Mouse (Mus musculus) adrenal gland, adult (tissue): Measurements from ENCODE around the gene Per1.

ENCODE experiments used
- DNase-seq, 2 experiments: peaks; one replicate each; pipeline ENCODE4 v3.0.0; 2022 to 2023; ENCODE audit warnings: low spot score in 1 of 2; ENCODE audit not compliant: inconsistent age in 2 of 2

The Per1 gene

GRCm38 (mm10) chr11:69080102-69080854 is 14.7 kb upstream of the Per1 start:
- DNase-seq, result peak in 1 of 2 experiments; percentile 36

GRCm38 (mm10) chr11:69080855-69081222 is 14.2 kb upstream of the Per1 start:
- DNase-seq, result peak; percentile 11 to 46

GRCm38 (mm10) chr11:69081613-69082012 is 13.4 kb upstream of the Per1 start:
- DNase-seq, result no peak

GRCm38 (mm10) chr11:69085608-69086007 is 9.4 kb upstream of the Per1 start:
- no peak for DNase-seq

GRCm38 (mm10) chr11:69086390-69086789 is 8.6 kb upstream of the Per1 start:
- no peak for DNase-seq

- DNase-seq, result no peak
Measured at GRCm38 (mm10) chr11:69087082-69087481, 7.9 kb upstream of the Per1 start.

GRCm38 (mm10) chr11:69087597-69087996 is 7.4 kb upstream of the Per1 start:
- DNase-seq, result no peak

GRCm38 (mm10) chr11:69088103-69088855 is 6.7 kb upstream of the Per1 start, which contains the start of gene Vamp2:
Gene Vamp2 (plus strand): TSS chr11:69088490.
- DNase-seq, result peak; percentile 93 to 96

- DNase-seq, result peak; percentile 58 to 84
Measured at GRCm38 (mm10) chr11:69088856-69089615, 6.0 kb upstream of the Per1 start.

GRCm38 (mm10) chr11:69089616-69090290 is 5.3 kb upstream of the Per1 start:
- peak; percentile 67 to 89 for DNase-seq

- DNase-seq, result peak in 1 of 2 experiments; percentile 16
Measured at GRCm38 (mm10) chr11:69090367-69090766, 4.7 kb upstream of the Per1 start.

GRCm38 (mm10) chr11:69091566-69092385 is 3.2 kb upstream of the Per1 start:
- DNase-seq, result peak; percentile 30 to 54

GRCm38 (mm10) chr11:69092386-69092751 is 2.6 kb upstream of the Per1 start:
- peak; percentile 89 to 97 for DNase-seq

GRCm38 (mm10) chr11:69092871-69093270 is 2.1 kb upstream of the Per1 start:
- peak in 1 of 2 experiments; percentile 15 for DNase-seq

- peak; percentile 29 to 68 for DNase-seq
Measured at GRCm38 (mm10) chr11:69093856-69094255, 1.2 kb upstream of the Per1 start.

- DNase-seq, result peak; percentile 63 to 88
Measured at GRCm38 (mm10) chr11:69095511-69096231, 654 bp downstream of the Per1 start.

- DNase-seq, result no peak
Measured at GRCm38 (mm10) chr11:69096360-69096986, 1.5 kb downstream of the Per1 start.

- peak; percentile 100 for DNase-seq
Measured at GRCm38 (mm10) chr11:69096987-69097900, 2.2 kb downstream of the Per1 start.
